Mouse (Mus musculus): ENCODE data around the gene Pex1.
"Not testable (repeated sequence)": the region's sequence is repeated elsewhere in the genome, so short reads cannot be mapped to it uniquely, and the experiment has no call there.

Pex1 gene

DNA sequence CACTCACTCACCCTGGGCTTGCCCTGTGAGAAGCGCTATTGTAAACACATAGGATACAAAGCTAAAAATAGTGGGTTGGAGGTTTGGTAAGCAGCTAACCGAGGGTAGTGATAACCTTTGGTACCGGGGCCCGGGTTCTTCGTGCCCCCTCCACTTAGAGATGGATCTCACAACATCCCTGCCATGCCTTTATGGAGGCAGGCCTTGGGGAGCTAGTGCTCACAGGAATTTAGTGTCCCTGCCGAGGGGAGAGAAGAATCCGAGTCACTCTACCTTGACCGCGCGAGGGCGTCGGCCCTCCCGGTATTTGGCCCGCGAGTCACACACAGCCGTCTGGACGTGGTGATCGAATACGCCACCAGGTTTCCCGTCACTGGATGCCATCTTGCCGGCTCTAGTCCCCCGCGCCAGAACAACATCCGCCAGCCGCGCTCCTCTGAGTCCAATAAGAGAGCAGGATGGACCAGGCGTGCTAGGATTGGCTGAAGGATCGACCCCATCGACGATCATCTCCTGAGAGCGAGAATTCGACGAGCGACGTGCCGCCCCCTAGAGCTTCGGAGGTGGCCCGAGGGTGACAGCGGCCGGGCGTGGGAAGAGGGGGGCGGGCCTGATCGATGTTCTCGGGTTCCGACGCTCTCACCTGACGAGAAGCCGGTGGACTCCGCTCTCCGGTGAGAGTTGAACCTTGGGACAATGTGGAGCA, at the start of gene Pex1:
Gene Pex1 (plus strand): TSS at position 374 of the 706 bp plus-strand sequence.
- DNase-seq: peak; percentile 97

DNA sequence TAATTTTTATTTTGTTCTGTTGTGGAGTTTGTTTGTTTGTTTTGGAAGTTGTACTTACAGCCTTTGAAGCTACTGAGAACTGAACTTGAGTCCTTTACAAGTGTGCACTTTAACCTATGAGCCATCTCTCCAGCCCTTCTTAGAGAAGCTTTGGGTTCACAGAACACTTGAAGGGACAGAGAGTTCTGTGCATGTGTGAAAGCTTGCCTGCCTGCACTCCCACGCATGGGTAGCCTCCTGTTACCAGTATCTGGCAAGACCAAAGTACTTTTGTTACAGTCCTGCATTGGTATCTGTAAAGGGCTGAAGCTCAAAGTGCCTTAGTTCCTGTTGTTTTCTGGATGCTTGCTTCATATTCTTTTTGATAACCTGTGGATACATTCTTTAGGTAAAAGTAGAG, 49.6 kb upstream of the Pex1 start:
- DNase-seq: no peak

DNA sequence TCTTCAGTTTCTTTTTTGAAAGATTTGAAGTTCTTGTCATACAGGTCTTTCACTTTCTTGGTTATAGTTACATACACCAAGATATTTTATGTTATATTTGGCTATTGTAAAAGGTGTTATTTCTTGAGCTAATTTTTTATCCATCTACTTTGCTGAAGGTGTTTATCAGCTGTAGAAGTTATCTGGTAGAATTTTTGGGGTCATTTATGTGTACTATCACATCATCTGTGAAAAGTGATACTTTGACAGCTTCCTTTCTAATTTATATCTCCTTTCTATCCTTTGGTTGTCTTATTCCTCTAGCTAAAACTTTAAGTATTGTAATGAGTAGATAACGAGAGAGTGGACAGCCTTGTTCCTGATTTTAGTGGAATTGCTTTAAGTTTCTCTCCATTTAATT, 44.4 kb upstream of the Pex1 start:
- no peak for DNase-seq

DNA sequence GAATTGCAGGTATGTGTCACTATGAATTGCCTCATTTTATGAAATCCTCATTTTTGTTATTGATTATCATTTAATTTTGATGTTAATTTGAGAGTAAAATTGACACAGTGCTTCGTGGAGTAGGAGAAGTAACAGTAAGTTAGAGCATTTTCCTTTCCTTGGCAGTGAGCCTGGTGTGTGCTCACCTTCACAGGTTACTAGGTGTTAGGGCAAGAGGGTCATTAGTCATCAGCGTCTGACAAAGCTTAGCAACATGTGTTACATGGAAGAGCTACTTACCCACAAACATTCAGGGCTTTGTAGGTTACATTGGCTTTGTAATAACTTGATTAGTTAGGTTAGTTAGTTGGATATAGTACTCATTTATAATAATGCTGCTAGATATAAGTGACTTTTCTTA, 41.7 kb upstream of the Pex1 start:
- no peak for DNase-seq

DNA sequence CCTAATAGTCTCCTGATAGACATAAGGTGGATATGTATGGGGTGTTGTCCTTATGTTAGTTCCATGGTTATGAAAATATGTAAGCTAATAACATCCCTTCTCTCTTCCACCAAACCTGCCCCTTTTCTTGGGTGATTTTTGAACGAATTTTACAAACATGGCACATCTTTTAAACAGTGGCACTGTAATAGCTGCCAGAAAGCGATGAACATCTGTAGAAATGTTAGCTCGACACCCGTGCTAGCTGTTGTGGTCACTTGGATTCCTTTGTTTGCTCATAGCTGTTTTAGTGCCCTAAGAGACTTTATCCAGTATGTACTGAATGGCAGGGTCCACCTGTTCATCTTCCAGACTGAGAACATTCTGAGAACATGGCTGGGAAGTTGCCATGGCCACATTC, 24.6 kb upstream of the Pex1 start, which contains the start of gene 1700109H08Rik:
Gene 1700109H08Rik (plus strand): TSS at position 301 of the 400 bp plus-strand sequence.
- no peak for DNase-seq

DNA sequence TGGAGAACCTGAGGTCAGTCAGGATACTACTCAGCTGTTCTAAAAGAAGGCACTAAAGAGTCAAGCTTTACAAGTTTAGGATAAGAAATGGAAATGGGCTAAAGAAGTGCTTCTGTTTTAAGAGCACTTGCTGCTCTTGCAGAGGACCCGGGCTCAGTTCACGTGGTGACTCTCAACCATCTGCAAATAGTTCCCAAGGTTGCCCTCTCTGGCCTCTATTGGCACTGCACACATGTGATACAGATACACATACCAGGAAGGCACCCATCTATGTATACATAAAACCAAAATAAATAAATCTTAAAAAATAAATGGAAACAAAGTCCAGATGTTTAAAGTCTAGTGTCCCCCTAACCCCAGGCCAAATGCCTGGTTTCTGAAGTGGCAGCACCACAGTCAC, 21.0 kb upstream of the Pex1 start:
- no peak for DNase-seq

DNA sequence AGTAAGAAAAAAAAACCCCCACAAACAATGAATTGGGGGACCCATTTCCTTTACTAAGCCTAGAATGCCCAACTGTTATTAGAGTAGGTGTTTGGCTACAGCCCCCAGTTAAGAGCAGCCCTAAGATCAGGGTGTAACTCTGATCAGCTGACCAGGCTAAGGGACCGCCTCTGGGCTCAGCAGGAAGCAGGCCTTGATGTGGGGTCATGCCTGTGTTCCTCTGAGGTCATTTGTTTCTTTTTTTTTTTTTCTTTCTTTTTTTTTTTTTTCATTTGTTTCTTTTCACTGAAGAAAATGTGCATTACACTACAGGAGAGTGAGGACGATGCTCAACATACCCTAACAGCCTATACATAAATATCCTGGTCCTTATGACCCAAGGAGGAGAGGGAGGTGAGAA, 17.9 kb upstream of the Pex1 start:
- DNase-seq: no peak

DNA sequence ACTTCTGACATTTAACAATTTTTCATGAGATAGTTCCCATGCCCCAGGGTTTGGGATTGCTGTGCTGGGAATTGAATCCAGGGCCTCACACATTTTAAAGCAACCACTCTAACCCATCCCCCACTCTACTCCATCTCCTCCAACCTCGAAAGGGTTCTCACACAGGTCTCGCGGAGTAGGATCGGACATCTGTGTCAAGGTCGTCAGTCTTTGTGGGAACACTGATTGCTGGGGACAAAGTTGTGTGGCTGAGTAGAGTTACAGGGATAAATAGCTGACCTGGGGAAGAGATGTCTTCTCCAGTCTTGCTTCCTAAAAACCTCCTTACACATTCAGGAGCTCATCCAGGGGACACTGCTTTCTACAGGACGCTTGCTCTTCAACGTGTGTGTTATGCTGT, 16.8 kb upstream of the Pex1 start:
- no peak for DNase-seq

DNA sequence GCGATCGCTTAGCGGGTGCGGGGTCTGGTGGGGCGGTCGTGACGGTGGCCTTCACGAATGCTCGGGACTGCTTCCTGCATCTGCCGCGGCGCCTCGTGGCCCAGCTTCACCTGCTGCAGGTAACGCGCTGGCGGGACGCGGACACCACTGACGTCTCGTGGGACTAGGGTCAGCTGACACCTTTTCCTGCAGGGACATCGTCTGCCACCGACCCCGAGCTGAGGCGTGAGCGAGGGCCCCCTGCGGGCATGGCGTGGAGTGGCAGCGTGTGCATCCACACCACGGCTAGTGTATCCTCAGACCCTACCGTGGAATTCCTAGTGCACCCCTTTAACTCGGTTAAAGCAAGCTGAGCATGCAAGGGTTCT, 517 bp downstream of the Pex1 start, which contains the start of gene Rbm48:
Gene Rbm48 (minus strand): TSS at position 187 of the 368 bp plus-strand sequence.
- DNase-seq: peak; percentile 86

DNA sequence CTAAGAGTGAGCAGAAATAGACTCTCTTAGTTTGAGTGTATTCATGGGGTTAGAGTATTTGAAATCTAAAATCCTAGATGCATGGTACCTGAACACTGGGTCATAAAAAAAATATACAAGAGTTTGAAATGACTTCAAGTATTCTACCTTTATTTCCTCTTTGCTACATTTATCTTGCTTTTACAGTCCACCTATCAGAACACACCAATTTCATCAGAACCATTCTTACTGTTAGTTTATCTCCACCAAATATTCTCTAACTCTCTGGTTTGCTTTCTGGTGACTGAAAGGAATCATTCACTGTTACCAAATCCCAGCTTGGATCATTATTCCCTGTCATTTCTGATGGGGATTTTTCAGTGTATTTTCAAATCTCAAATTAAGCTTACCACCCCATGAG, 1.3 kb downstream of the Pex1 start:
- no peak for DNase-seq

DNA sequence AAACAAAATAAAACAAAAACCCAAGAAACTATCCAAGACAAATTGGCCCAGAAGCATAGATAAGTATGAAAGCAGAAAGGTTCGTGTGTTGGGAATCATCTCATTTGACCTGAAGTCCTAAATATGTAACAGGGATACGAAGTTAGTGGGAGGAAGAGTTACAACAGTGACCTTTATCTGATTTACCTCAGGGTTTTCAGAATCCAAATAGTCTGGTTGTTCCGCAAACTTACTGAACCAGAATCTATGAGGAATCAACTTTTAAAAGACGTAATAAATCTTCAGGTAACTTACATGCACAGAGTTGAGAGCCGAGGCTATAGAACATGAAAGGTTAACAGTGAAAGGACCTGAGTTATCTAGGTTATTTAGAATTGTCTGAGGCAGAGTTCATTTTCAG, 2.9 kb downstream of the Pex1 start:
- DNase-seq: no peak

DNA sequence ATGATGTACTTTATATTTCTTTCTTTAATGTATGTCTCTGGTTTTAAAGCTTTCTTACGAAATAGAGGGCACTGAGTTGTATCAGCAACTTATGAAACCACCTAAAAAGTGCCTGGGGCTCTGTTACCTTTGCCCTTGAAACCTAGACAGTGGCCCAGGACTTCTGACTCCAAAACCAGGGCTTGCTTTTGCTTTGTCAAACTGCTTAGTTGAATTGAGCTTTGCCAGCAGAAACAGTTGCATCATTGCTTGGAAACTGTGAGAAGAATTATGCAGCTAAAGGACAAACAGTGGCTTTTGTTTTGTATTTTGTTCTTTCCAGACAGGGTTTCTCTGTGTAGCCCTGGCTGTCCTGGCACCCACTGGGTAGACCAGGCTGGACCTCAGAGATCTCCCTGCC, 4.4 kb downstream of the Pex1 start:
- DNase-seq: no peak

DNA sequence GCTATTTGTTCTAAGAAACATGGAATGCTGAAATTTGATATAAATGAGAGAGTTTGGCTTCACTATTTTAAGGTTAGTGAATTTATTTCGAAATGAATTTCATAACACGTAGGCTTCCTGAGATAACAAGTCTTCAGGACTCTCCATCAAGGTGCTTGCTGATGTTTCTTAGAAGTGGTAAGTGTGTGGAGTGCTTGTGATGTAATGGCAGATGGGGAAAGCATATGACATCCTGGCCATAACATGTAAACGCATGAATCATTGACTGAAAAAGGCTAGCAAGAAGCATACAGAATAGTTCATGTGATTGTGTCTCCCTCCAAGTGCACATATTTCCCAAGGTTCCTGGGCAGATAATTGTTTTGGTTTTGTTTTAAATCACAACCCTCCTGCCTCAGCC, 4.9 kb downstream of the Pex1 start:
- DNase-seq: no peak

DNA sequence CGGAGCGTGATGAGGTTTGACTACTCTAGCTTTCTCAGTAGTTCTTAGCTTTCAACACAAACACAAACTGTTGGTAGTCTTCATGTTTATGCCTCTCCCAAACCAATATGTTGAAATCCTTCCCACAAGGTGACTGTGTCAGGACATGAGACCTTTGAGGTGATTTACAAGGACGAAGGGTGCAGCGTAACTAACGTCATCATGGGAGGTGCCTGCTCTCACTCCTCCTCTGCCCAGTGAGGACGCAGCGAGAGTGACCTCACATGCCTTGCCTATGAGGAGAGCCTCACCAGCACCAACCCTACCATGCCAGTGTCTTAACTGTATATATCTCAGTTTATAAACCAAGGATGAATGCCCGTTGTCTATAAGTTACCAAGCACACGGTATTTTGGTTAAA, 11.2 kb downstream of the Pex1 start:
- no peak for DNase-seq

DNA sequence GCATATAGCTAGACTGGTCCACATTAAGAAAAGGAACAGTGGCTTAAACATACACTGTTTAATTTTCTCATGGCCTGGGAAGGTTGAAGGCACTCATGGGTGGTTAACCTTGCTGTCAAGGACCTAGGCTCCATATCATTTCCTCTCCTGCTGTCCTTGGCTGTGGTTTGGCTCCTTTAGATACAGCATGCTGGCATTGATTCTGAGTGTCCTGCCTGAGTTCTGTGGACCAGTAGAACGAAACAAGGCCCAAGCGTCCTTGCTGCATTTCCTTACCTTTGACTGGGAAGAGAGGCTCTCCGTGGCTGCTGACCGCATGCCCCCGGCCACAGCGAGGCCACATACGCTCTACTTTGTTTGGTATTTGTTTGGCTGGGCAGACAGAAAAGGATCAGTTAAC, 13.4 kb downstream of the Pex1 start:
- DNase-seq: no peak

DNA sequence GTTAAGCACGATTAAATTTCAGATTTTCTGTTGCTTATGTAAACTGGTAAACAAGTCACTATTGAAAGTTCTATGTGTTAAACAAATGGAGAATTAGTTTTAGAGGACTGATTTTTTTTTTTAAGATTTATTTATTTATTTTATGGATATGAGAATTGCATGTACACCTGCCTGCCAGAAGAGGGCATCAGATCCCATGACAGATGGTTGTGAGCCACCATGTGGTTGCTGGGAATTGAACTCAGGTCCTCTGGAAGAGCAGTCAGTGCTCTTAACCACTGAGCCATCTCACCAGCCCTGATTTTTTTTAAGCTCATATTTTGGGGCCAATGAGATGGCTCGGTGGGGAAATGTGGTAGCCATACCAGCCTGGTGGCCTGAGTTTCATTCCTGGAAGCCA, 16.0 kb downstream of the Pex1 start:
- DNase-seq: not testable (repeated sequence)

DNA sequence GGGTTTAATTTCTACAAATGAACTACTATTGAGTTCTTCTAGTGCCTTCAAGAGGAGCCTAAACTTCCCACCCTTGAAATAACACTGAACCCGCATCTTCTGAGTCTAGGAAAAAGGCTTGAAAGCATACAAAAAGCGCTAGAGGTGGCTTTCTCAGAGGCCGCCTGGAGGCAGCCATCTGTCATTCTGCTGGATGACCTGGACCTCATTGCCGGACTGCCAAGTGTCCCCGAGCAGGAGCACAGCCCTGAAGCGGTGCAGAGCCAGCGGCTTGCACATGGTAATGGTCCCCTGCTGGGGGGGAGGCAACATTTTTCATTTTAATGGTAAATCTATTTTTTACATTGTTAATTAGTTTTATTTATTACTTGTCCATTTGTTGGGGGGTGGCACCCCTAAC, 24.6 kb downstream of the Pex1 start:
- DNase-seq: no peak

DNA sequence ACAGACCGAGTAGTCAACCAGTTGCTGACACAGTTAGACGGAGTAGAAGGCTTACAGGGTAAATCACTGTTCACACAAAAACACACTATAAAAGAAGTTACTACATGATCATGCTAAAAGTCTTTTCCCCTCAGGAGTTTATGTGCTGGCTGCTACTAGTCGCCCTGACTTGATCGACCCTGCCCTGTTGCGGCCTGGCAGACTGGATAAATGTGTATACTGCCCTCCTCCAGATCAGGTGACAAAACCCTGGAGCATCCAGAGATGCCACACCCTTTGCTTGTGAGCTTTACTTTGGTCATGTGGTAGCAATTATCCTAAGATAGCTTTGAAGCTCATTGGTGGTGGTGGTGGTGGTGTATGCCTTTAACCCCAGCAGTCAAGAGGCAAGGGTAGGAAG, 34.2 kb downstream of the Pex1 start:
- no peak for DNase-seq

DNA sequence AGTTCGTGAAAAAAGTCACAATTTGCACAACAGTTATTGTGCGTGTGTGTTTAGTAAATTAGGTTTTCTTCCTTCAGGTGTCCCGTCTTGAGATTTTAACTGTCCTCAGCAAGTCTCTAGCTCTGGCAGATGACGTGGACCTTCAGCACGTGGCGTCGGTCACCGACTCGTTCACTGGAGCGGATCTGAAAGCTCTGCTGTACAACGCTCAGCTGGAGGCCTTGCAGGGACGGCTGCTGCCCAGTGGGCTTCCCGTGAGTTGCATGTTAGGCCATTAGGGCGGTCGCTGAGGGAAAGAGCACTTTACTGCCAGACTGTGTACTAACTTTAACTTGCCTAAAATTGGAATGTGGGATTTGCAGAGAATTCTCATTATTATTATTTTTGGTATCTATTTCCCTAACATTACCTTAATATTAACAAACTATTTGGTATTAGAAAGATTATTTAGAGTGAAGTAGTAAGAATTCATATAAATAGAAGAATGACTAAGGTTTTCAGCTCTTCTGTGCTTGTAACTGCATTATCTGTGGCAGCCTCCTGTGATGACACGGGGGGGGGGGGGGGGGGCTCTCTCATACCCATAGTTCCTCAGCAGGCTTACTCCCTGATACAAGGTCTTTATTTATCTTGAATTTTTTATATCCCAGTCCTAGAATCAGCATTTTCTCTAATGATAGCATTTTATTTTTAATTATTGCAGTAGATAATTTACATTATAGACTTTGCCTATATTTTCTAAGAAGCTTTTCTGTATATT, 35.8 kb downstream of the Pex1 start:
- no peak for DNase-seq

DNA sequence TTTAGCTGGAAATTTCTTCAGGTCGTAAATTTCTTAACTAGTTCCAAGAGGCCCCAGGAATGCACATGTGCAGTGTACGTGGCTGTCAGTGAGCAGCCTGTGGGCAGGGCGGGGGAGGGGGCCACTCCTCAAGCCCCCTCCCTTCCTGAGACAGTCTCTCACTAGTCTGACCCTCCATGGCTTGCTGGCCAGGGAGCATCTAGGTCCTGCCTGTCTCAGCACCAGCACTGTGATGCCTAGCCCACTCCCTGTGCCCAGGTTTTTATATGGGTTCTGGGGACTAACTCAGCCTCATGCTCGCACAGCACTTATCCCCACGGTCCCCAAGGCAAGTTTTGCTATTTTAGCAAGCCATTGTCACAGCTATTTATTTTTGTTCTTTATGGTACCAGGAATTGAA, 36.4 kb downstream of the Pex1 start:
- no peak for DNase-seq

DNA sequence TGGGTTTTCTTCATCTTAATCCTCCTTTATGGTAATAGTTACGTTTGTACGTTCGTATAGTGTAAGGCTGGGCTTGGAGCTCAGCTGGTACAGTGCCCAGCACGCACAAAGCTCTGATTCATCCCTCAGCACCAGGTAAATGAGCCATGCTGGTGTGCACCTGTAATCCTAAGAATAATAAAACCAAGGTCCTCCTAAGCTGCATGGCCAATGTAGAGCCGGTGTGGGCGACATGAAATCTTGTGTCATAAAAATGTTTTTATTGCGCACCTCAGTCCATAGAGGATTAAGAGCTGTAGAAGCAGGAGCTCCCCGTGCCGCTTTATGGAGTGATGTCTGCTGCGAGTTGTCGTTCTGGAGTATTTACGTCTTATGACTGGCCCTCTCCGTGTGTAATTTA, 37.4 kb downstream of the Pex1 start:
- no peak for DNase-seq

DNA sequence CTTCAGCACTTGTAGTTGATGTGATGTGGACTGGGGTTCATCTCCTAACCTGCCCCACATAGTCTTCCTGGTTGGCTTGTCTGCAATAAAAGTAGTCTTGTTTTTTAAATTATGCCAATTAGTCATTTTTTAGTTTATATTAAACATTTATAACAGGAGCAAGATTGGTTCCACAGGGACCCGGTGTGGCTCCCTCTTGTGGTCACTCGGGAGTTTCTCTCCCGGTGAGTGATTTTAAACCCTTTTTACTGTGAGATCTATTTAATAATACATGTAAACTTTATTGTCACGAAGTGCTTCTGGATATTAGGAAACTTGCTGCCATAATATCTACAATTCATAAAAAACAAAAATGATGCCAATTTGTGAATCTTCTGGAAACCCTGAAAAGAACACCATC, 38.1 kb downstream of the Pex1 start:
- DNase-seq: no peak

DNA sequence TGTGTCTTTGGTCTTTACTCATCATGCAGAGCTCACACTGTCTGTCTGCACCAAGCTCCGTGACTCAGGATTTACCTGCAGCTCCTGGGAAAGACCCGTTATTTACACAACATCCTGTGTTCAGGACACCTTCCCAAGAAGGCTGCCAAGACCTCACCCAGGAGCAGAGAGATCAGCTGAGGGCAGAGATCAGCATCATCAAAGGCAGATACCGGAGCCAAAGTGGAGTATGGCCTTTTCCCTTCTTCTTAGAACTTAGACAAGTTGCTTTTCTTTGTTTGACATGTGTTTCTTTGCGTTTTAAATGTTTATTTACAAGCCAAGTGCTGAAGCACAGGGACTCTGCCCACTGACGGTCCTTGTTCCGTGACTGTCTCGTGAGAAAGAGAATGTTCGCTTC, 39.4 kb downstream of the Pex1 start:
- no peak for DNase-seq

DNA sequence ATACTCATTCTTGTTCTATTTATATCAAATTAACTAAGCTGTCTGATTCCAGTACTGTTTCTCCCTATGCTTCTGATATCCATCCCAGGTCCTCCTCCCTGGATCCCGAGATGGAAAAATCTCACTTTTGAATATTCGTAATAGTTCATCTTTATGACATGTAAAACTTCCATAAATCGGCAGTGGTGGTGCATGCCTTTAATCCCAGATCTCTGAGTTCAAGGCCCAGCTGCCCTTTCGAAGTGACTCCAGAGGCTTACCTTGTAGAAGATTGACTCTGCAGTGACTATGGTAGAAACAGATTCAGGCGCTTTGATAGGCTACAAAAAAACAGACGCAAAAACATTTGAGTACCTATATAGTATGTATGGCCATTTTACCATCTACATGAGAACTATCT, 48.8 kb downstream of the Pex1 start:
- no peak for DNase-seq

DNA sequence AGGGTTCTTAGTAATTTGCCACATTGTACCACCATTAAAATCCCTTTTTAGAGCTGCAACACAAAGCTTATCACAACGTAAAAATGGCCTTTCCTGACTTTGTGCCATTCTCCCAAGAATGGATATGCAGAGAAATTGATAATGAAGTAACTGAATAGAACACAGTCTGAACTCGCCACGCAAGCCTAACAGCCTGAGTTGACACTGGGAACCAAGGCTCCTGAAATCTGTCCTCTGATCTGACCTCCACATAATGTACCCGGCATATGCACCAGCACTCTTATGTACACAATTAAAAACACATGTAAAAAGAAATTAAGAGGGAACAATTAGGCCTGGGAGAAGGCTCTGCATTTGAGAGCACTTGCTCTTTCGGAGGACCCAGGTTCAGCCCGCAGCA, 49.5 kb downstream of the Pex1 start:
- no peak for DNase-seq

Measured in right cerebral cortex, adult 18-20 months (tissue).